Mouse (Mus musculus): Measurements from ENCODE around the gene Ripor2.

- TF ChIP-seq CTCF (IDR thresholded peaks at IDR 0.05; ENCODE audit: borderline replicate concordance, insufficient read depth, low read depth, low read length), result no peak
- no peak for TF ChIP-seq POLR2A (IDR thresholded peaks at IDR 0.05; ENCODE audit: borderline replicate concordance, insufficient read depth, low read length)
Measured at GRCm38 (mm10) chr13:24668556-24668955, 86.6 kb downstream of the Ripor2 start.

Data from cerebellum, adult 2 months (tissue).